Mouse (Mus musculus): ENCODE measurements around the gene 2010300C02Rik.

GRCm38 (mm10) chr1:37711082-37711481 lies 8.8 kb downstream of the 2010300C02Rik start:
- TF ChIP-seq GATA1 (IDR thresholded peaks at IDR 0.05; ENCODE audit: borderline replicate concordance, low read length), result no peak
- TF ChIP-seq FLI1 (IDR thresholded peaks at IDR 0.05; ENCODE audit: low read length), result no peak
